Mouse (Mus musculus): ENCODE measurements at regions not wholly inside any gene's neighbourhood (a gene's known extent, or its start where the extent isn't known, plus 50 kb on each side); places are given as distances from the start of the nearest gene placed in this dataset.

DNA sequence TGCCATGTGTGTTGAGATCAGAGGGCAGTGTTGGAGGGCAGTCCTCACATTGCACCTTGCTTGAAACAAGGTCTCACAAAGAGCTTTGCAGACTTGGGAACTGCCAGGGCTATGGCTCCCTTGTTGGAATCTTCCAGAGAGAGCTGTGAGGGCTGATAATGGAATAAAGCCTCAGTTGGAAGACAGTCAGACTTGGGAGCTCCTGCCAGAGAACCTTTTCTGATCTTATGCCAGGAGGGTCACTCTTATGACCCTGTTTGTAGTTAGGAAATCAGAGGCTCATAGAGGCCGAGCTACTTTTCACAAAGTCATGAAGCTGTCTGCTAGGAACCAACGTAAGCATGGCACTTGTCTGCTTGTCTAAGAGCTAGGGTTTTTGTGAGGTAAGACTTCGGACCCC is 129.4 kb downstream of the Ddx1 start:
- no peak overlapping the region for H3K27ac ChIP-seq (ENCODE audit: control insufficient read depth, low read depth, low read length)
- TF ChIP-seq ELF1 (IDR thresholded peaks at IDR 0.05; ENCODE audit: low read depth, low read length) = no peak
- TF ChIP-seq SIN3A (IDR thresholded peaks at IDR 0.05; ENCODE audit: low read length) = no peak
- TF ChIP-seq HCFC1 (IDR thresholded peaks at IDR 0.05; ENCODE audit: low read depth, low read length) = no peak
- TF ChIP-seq MYC (IDR thresholded peaks at IDR 0.05; ENCODE audit: low read depth, low read length) = no peak
- TF ChIP-seq NELFE (IDR thresholded peaks at IDR 0.05; ENCODE audit: low read depth, low read length) = no peak
- no peak for TF ChIP-seq CHD1 (IDR thresholded peaks at IDR 0.05; ENCODE audit: low read depth, low read length)
- no peak for TF ChIP-seq EP300 (IDR thresholded peaks at IDR 0.05; ENCODE audit: low read depth in 1 of 2, low read length in 2 of 2)
- TF ChIP-seq POLR2AphosphoS2 (IDR thresholded peaks at IDR 0.05; ENCODE audit: low read length) = no peak
- TF ChIP-seq ZKSCAN1 (IDR thresholded peaks at IDR 0.05; ENCODE audit: low read depth, low read length) = no peak
- TF ChIP-seq POLR2A (IDR thresholded peaks at IDR 0.05; ENCODE audit: control insufficient read depth in 1 of 2, insufficient read depth in 1 of 2, low read depth in 1 of 2, low read length in 2 of 2, poor library complexity in 1 of 2) = no peak
- TF ChIP-seq CHD2 (IDR thresholded peaks at IDR 0.05; ENCODE audit: low read length) = no peak
- TF ChIP-seq ETS1 (IDR thresholded peaks at IDR 0.05; ENCODE audit: low read depth, low read length) = no peak
- TF ChIP-seq MAFK (IDR thresholded peaks at IDR 0.05; ENCODE audit: borderline replicate concordance, low read depth, low read length) = no peak
- no peak for TF ChIP-seq ZMIZ1 (IDR thresholded peaks at IDR 0.05; ENCODE audit: low read depth, low read length)
- TF ChIP-seq MXI1 (IDR thresholded peaks at IDR 0.05; ENCODE audit: low read depth, low read length) = no peak
- TF ChIP-seq ZC3H11A (IDR thresholded peaks at IDR 0.05; ENCODE audit: low read depth, low read length) = no peak
- TF ChIP-seq GATA1 (IDR thresholded peaks at IDR 0.05; ENCODE audit: low read depth, low read length) = no peak
- TF ChIP-seq MYB (IDR thresholded peaks at IDR 0.05; ENCODE audit: low read depth, low read length) = no peak
- no peak overlapping the region for H3K9ac ChIP-seq (ENCODE audit: control insufficient read depth, low read depth, low read length, poor library complexity, severe bottlenecking)
- DNase-seq (ENCODE audit: low read depth, low spot score) = no peak
- H3K79me2 ChIP-seq (ENCODE audit: control insufficient read depth, insufficient read depth, low read length, poor library complexity) = no peaks in the 10 kb centered on the region
- H3K36me3 ChIP-seq (ENCODE audit: control insufficient read depth in 1 of 2, insufficient read depth in 2 of 2, low read length in 2 of 2) = no peaks in the 10 kb centered on the region
- no peaks in the 10 kb centered on the region for H3K4me1 ChIP-seq (ENCODE audit: control insufficient read depth in 1 of 2, insufficient read depth in 2 of 2, low read length in 2 of 2)
- H3K4me3 ChIP-seq (ENCODE audit: control insufficient read depth in 1 of 2, insufficient read depth in 1 of 2, low read depth in 2 of 2, low read length in 2 of 2) = no peak overlapping the region
- H3K9me3 ChIP-seq (replicated peaks; ENCODE audit: insufficient read depth, low read length) = no peaks in the 10 kb centered on the region
- peaks cover 0 to 1% of the 10 kb centered on the region in 2 experiments; a peak in 1 of 4 replicates for H3K27me3 ChIP-seq (ENCODE audit: control insufficient read depth in 1 of 2, insufficient read depth in 2 of 2, low read length in 2 of 2)

DNA sequence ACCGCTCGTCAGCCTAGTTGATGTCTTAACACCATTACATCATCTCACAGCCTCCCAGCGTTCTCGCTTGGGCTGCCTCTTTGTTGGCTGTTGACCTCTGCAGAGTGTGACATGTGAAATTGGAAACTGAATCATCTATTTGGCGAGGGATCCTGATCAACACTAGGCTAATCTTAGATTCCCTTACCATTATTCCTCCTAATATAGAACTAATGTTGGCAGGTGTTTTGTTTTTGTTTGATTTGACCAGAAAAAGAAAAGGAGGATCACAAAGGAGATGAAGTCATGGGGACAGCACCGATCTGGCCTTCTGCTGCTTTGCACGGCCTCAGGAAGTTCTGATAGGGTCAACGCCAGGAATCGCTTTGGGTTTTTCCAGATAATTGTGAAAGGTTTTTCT is 131.0 kb downstream of the Ddx1 start:
- no peaks in the 10 kb centered on the region for H3K79me2 ChIP-seq (ENCODE audit: control insufficient read depth, insufficient read depth, low read length, poor library complexity)
- peaks cover 0 to 1% of the 10 kb centered on the region in 2 experiments; a peak in 1 of 4 replicates for H3K27me3 ChIP-seq (ENCODE audit: control insufficient read depth in 1 of 2, insufficient read depth in 2 of 2, low read length in 2 of 2)
- TF ChIP-seq JUND (IDR thresholded peaks at IDR 0.05; ENCODE audit: low read depth, low read length) = no peak
- TF ChIP-seq TBP (IDR thresholded peaks at IDR 0.05; ENCODE audit: low read depth, low read length) = no peak
- no peak for TF ChIP-seq NELFE (IDR thresholded peaks at IDR 0.05; ENCODE audit: low read depth, low read length)
- TF ChIP-seq MXI1 (IDR thresholded peaks at IDR 0.05; ENCODE audit: low read depth, low read length) = no peak
- TF ChIP-seq EP300 (IDR thresholded peaks at IDR 0.05; ENCODE audit: low read depth in 1 of 2, low read length in 2 of 2) = no peak
- TF ChIP-seq BHLHE40 (IDR thresholded peaks at IDR 0.05; ENCODE audit: borderline replicate concordance, low read depth, low read length) = no peak
- no peak for TF ChIP-seq RCOR1 (IDR thresholded peaks at IDR 0.05; ENCODE audit: low read depth, low read length)
- TF ChIP-seq ELF1 (IDR thresholded peaks at IDR 0.05; ENCODE audit: low read depth, low read length) = no peak
- no peak for TF ChIP-seq USF2 (IDR thresholded peaks at IDR 0.05; ENCODE audit: borderline replicate concordance in 1 of 2, insufficient read depth in 1 of 2, low read depth in 1 of 2, low read length in 2 of 2)
- TF ChIP-seq KAT2A (conservative IDR thresholded peaks at IDR 0.05; ENCODE audit: low read depth, low read length) = no peak
- TF ChIP-seq ETS1 (IDR thresholded peaks at IDR 0.05; ENCODE audit: low read depth, low read length) = no peak
- no peak overlapping the region for H3K4me3 ChIP-seq (ENCODE audit: control insufficient read depth in 1 of 2, insufficient read depth in 1 of 2, low read depth in 2 of 2, low read length in 2 of 2)
- H3K27ac ChIP-seq (ENCODE audit: control insufficient read depth, low read depth, low read length) = no peak overlapping the region
- no peak overlapping the region for H3K9ac ChIP-seq (ENCODE audit: control insufficient read depth, low read depth, low read length, poor library complexity, severe bottlenecking)
- no peaks in the 10 kb centered on the region for H3K9me3 ChIP-seq (replicated peaks; ENCODE audit: insufficient read depth, low read length)
- no peaks in the 10 kb centered on the region for H3K4me1 ChIP-seq (ENCODE audit: control insufficient read depth in 1 of 2, insufficient read depth in 2 of 2, low read length in 2 of 2)
- no peaks in the 10 kb centered on the region for H3K36me3 ChIP-seq (ENCODE audit: control insufficient read depth in 1 of 2, insufficient read depth in 2 of 2, low read length in 2 of 2)
- no peak for DNase-seq (ENCODE audit: low read depth, low spot score)

Data from MEL (cell line).